Mouse (Mus musculus) retina, adult 2 months (tissue): Measurements from ENCODE around the gene Ern1.
"Not testable (repeated sequence)": the region's sequence is repeated elsewhere in the genome, so short reads cannot be mapped to it uniquely, and the experiment has no call there.

ENCODE experiments used
- DNase-seq: peaks from one replicate; pipeline ENCODE4 v3.0.0-alpha.2; 2012; ENCODE audit warnings: low read depth, low spot score

Gene Ern1

DNA sequence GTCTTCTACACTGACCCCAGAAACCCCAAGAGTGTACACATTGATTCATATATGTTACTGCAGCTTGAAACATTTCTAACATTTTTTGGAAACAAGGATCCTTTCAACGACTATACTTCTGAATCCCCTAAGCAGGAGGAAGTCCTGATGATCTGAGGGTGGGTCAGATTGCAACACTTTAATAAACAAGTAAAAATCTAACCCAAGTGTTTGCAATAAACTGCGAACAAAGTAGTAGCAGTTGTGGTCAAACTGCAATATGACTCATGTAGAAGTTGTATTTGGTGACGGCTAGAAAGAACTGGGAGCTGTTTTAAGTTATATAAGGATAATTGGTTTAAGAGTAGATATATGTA, 7.1 kb downstream of the Ern1 start:
- no peak for DNase-seq

DNA sequence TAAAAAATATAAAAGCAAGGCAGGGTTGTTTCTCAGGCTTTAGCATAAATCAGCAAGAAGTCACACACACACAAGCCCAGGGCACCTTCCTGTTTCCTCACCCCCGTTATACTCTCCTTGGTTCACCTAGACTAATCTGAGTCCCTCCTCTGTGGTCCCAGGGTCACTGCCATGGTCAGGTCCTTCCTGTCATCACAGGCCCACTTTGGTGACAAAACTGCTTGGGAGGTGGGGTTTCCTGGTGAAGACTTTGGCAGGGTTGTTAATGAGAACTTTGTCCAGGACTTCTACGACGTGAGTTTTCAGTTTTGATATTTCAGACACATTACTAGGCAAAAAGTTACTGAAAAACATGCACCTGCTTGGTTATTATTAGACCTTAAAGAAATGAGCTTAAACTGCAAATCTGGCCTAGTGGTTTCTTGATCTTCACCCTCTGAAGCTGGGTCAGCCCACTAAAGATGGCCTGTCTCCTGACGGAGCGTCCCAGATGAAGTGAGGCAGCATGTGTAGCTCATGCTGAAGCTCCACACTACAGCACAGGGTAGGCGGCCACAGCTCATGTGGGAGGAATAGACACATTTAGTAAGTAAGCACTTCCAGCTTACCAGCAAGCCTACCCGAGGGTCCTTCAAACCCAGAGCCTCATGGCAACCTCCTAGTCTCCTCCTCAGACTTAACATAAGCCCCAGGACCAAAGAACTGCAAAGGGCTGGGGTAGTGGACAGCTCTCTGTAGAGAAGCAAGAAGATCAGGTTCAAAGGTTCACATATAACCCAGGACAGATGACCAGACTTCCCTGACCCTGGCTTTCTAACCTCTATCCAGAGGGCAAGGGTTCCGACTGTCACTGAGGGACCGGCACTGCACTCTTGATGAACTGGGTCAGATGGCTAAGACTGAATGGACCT, 7.8 kb downstream of the Ern1 start:
- DNase-seq = no peak

DNA sequence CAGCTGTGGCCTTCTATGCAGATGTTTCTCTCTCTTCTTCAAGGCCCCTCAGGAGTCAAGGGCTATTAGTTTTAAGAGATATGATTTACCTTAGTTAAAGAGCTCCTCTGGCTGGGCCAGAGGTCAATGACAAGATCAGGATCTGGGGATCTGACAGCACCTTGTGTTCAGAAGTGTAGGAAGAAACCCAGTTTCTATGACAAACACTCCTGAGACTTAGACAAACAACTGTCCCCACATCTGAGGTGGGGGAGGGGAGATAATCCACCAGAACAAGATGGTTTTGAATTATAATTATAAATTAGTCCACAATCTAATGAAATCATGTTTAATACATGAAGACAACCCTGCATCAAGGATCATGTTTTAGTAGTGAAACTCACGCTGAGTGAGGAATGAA, 8.9 kb downstream of the Ern1 start:
- DNase-seq = no peak

DNA sequence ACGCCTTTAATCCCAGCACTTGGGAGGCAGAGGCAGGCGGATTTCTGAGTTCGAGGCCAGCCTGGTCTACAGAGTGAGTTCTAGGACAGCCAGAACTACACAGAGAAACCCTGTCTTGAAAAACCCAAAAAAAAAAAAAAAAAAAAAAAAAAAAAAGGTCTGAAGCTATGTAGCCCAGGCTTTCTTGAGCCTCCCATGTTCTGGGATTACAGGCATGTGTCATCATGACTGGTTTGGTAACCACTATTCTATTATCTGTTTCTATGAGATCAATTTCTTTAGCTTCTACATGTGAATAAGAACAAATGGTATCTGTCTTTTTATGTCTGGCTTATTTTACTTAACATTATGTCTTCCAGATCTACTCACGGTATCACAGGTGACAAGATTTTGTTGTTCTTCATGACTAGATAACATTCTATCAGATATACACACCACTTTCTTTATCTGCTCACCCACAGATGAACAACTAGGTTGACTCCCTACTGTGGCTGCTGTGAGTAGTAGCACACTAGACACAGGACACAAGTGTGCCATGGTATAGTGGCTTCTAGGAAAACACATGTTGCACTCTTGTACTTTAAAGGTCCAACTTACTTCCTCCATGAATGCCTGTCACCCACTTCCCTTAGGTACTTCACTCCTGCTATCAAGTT, 10.0 kb downstream of the Ern1 start:
- DNase-seq = no peak

DNA sequence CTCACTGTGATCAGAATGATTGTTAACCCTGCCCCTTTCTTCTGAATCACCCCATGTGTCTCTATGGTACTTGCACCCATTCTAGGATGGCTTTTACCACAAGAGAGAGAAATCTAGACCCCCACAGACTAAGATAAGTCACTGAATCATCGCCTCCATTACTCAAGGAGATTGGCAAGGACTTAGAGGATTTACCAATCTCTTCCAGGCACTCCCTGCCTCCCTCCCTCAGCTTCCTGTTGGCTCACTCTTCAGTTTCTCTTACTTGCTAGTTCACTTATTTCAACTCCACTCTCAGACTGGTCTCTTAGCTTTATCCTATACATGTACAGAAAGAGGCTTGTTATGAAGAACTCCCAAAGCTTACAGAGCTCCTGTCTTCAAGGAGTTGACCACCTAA, 12.3 kb downstream of the Ern1 start:
- no peak for DNase-seq

DNA sequence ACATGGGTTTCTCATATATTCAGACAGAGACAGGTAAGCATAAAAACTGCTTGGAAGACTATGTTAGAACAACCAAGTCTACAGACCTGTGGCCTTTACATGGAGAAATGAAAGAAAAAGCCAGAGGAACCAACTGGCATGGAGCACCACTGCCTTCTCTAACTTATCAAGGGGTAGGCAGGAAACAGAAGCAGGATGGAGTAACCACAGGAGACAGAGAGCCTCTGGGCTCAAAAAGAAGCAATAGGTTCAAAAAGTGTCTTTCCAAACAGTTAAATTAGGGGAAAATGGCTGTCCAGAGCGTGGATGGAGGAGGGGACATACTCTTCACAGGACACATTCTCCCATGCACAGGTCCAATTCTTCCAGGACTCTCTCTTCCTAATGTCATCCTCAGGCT, 16.0 kb downstream of the Ern1 start:
- no peak for DNase-seq

DNA sequence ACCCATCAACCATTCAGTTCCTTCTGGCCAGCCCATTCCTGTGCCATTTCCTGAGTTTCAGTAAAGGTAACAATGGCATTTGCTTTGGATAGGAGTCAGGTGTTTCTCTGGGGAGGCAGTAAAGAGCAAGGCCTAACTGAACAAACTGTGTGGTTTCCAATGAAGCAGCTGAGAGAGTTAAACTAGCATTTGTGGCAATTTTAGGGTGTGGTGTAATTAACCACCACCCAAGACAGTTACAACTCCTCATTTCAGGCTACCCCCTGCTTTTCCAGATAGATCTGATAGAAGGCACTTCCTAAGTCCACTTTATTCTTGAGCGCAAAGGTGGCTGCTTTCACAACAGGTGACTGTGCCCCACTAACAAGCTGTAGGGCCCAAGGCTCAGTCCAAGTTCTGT, 19.1 kb downstream of the Ern1 start:
- DNase-seq = no peak

DNA sequence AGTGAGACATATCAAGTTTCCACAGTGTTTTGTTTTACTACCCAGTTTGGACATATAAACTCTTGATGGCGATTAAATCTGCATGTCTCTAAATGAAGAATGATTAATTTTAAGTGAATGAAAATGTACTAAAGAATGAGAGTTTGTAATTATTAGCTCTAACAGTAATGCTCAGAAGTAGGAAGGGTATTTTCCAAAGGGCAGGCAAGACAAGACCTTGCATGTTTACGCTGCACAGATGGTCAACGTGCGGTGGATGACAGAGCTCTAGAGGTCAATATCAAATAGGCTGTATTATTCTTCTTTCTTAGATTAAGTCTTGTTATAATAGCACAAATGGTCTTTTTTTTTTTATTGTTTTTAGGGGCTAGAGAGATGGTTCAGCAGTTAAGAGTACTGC, 21.7 kb downstream of the Ern1 start:
- no peak for DNase-seq

DNA sequence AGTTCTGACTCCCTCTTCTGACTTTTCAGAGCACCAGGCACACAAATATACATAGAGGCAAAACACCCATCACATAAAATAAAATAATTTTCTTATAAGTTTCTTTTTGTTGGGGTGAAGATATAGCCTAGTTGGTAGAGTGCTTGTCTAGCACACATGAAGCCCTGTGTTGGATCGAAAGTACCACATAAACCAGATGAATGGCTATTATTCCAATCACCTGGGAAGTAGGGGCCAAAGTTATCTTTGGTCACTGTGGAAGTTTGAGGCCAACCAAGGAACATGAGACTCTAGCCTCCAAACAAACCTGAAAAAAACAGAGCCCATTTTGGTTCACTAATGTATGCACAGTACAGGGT, 22.1 kb downstream of the Ern1 start:
- DNase-seq = no peak

DNA sequence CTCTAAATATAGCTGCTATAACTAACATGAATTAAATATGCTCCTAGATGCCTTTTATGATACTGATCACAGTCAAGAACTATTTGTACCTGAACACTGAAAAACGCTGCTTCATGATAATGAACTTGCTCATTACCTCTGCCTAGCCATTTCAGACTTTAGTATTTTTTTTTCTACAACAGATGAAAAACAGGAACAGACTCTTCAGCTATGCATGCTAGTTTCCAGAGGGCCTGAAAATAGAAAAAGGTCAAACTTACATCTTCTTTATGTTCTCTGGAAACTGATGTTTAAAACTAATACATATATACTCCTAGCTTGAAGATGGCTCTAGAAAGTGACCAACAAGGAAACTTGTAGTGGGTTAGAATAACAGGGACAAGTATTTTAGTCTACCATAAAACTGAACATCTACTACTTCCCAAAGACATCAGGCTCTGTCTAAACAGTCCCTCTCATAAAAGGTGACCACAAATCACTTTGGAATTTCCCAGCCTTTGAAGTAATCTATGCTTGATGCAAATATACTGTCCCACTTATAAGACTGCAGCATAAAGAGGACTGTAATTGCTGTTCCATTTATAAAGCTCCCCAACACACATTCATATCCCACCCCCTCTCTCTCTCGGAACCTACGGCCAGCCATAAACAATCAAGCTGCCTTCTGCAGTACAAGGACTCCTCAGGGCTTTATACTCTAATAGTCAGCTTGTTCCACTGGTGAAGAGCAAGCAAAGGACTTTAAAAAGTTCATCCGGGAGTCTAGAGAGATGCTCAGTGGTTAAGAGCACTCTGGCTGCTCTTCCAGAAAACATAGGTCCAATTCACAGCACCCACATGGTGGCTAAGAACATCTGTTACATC, 22.7 kb downstream of the Ern1 start:
- no peak for DNase-seq

DNA sequence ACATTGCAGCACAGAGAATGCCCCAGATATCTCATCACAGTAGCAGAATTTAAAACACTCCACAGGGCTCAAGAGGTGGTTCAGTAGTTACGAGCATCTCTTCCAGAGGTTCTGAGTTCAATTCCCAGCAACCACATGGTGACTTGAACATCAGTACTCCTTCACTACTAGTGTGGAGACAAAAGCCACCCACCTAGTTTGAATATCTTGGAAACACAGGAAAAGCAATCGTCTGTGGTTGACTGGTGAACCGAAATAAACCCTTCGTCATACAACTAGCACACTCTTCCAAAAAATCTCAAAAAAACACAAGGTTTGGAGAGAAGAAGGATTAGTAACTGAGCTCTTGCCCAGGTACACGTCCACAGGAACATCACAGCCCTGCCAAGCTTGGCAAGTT, 23.8 kb downstream of the Ern1 start:
- DNase-seq = no peak

DNA sequence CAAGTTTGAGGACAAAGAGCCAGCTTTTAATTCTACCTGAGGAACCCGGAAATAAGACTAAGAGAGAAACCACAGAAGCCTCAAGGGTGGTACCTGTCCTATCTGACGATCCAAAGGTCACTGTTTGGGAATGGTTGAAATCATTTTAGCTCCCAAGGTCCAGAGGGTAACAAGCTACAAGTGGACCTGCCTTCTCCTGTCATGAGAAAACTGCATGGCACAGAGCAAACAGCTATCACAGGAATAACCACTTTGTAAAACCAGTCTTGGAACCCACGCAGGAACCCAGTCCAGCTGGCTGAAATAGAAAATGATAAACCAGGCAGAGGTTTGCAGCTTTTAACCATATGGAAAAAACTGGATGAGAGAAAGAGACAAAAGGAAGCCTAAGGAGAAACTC, 25.3 kb downstream of the Ern1 start:
- DNase-seq = no peak

DNA sequence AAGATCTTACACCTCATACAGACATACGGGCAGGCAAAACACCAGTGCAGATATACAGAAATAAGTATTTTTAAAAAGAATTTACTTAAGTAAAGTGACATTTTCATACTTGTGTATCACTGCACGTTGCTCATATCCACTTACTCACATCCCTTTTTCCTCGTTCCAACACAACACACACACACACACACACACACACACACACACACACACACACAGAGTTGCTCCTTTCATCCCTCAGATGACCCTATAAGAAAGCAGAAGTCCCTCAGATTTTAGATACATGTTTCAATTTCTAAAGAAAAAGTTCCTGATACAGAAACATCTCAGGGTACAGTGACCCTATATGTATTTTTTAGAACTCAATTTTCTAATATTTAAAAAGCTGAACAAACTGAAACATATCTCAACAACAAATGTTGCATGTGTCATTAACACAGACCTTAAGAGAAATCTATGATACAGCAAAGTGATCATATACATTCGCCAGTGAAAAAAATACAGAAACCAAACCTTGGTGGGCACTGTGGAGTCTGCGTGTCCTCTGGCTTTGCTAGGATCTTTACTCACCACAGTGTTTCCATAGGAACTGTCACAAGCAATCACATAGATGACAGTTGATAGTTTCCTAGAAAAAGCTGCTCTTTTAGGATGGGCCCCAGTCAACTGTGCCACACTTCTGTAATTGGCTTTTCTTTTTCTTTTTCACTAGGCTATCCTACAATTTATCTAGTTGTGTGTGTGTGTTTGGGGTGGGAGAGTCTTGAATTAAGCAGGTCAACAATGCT, 26.3 kb downstream of the Ern1 start:
- no peak for DNase-seq

DNA sequence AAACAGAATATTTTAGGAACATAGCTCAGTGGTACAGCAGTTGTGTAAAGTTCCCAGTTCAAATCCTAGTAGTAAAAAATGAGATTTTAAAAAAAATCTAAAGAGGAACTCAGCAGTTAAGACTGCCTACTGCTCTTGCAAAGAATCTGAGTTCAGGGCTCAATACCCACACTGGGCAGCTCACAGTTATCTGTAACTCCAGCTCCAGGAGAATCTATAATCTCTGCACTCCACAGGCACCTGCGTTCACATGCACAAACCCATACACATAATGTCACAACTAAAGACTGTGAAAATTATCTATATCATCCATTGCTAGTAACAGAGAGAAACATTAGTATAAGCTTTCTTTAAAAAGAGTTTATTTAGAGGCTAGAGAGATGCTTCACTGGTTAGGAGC, 27.0 kb downstream of the Ern1 start:
- DNase-seq = no peak

DNA sequence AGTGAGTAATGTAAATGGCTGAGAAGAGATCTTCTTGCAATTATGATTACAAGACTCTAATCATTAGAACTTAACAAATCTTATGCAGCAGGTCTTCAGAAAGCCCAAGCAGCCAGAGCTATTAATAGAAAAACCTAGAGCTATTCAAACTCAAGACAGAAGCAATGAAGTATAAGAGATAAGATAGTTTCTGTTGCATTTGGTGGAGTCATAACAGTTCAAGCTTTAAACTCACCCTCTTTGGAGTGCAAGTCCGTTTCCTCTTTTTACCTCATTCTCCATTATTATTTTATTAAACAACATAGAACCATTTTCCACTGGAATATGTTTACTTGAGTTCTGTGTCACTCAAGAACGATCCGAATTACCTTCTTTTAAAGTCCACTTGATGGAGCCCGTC, 29.1 kb downstream of the Ern1 start:
- no peak for DNase-seq

DNA sequence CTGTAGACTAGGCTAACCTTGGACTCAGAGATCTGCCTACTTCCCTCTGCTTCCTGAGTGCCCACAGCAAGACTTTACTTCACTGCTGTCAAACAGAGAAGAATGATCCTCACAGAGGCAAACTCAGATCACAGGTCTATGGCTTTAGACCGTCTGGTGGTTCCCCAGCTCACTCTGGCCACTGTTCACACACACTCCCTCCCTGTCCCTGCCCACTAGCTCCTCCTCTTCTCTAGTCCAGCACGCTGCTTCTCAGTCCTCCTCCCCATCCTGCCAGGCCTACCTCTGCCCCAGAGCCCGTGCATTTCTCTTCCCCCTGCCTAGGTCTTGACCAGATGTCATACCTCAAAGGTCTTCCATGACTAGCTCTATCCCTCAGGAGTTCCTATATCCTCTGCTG, 44.0 kb downstream of the Ern1 start:
- no peak for DNase-seq

DNA sequence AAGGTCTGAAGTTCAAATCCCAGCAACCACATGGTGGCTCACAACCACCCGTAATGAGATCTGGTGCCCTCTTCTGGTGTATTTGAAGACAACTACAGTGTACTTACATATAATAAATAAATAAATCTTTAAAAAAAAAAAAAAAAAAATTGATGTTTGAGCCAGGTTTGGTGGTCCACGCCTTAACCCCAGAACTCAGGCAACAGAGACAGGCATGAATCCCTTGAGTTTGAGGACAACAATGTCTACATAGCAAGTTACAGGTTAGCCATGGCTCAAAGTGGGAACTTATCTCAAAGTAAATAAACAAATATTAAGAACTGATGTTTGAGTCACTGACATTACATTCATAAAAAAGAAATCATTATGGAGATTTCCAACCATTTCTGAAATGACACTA, 45.1 kb downstream of the Ern1 start:
- DNase-seq = not testable (repeated sequence)

DNA sequence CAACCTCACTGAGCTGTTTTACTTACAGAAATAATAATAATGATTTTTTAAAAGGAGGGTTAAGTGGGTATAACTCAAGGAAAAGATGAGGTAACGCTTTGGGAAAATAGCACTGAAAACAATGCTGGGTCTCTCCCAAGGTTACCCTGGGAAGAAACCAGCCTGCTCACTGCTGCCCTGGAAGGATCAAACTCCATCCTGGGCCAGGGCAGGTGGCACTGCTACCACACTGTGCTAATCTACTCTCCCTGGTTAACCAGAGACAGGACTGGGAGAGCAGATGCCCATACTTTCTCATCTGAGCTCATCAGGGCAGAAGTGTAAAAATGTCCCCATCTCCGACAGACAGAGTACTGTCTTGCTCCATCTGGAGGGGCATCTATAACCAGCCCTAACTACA, 47.3 kb downstream of the Ern1 start:
- DNase-seq = no peak

DNA sequence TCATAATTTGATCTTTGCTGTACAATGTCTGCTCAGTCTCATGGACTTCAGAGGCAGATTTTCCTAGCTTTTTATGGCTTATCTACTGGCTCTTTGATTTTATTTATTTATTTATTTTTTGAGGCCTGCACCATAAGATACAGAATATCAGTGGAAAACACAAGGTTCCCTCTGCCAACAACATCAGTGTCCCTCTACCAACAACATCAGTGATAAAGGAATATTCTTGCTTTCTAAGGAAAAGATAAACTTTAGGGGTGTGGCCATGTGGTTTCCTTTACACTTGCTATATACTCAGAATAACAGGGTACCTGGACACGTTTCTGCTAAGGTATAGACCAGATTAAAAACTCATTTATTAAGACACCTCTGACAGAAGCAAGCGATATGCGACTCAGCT, 48.3 kb downstream of the Ern1 start:
- no peak for DNase-seq

DNA sequence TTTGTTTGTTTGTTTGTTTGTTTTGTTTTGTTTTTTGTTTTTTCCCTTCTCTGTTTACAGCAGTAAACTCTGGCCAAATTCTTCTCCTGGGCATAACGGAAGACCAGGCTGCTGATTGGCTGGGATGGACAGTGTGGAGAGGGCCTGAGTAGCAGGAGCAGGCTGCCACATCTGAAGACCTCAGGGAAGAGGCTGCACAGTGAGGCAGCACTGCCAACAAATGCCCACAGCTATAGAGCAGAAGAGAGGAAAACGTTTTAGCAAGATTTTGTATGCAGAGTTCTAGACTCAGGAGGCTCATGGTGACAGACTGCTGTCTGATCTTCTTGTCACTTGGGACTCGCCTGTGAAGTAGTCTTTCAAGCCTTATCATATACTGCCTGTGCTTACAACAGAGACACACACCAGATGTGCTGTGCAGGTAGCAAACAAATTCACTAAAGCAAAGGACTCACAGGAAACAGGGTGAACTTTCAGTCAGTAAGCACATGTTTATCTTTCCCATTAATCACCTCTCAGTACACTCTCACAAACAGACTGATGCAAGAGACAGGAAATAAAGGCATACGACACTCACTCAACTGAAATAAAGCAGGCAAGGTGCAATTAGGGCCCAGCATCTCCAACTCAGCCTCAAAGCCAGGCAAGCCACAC, 49.0 kb downstream of the Ern1 start:
- DNase-seq = no peak

DNA sequence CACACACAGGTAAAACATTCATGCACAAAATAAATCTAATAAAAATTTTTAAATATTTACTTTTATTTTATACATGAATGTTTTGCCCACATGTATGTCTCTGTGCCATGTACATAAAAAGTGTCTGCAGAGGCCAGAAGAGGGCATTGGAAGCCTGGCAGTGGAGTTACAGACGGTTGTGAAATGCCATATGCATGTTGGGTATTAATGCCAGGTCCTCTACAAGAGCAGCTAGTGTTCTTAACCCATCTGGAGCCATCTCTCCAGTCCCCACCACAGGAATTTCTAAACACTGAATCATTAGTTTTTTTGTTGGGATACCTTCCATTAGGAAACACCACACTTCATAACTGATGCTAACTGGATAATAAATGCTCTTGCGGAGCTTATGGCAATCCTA, 50.1 kb downstream of the Ern1 start:
- no peak for DNase-seq
